Mouse (Mus musculus): Measurements from ENCODE around the gene Cabin1.

The Cabin1 gene

GRCm38 (mm10) chr10:75705681-75706400 lies 58.3 kb downstream of the Cabin1 start:
- in situ Hi-C loops (cut with MboI; ENCODE audit: unreplicated experiment in 2 of 2) = no loop called here

GRCm38 (mm10) chr10:75704212-75705185 lies 59.6 kb downstream of the Cabin1 start:
- in situ Hi-C loops (cut with MboI; ENCODE audit: unreplicated experiment in 2 of 2) = no loop called here

DNA sequence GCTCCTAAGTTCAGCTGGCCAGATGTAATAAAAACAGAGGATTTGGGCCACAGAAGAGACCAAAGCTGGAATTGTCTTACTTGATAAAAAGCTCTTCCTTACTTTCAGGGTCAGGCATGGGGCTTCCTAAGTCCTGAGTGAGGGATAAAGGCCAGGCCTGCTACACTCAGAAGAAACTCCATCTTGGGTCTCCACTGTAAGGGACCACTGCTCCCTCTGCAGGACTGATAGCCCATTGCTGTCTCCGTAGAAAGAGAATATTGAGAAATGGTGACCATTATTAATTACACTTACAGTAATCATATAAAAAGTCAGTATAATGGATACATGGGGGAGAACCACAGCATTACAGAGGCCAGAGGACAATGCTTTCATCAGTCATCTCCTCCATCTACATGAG lies 60.6 kb downstream of the Cabin1 start:
- in situ Hi-C loops (cut with MboI; ENCODE audit: unreplicated experiment in 2 of 2) = no loop called here

DNA sequence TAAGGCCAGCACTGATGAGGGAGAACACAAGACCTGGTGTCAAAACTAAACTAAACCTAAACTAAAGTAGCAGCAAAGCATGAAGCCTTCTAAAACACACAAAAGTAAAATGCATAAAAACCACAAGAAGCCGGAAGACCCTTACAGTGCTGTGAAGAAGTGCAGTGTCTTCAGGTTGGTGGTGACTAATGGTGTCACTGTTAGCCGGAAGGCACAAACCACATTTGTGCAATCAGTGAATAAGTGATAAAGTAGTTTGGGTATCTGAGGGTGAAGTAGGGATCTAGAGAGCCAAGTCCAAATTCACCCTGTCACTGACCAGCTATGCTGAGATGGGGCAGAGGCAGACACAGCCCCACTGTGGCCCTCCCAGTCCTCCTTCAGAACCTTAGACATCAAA lies 61.6 kb downstream of the Cabin1 start:
- in situ Hi-C loops (cut with MboI; ENCODE audit: unreplicated experiment in 2 of 2) = no loop called here

DNA sequence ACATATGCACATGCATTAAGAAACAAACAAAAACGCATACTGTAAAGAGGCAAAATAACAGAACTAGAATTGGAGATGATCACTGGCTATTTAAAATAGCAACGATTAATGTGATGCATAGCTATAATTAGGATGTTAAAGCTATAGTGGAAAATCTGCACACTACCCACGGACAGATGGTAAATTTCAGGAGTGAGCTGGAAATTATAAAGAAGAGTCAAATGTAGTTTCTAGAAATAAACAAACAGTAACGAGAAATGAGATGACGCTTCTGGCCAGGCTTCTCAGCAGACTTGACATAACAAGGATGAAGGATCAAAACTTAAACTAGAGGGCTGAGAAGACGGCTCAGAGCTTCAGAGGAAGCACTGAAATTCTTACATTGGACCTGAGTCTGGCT lies 62.9 kb downstream of the Cabin1 start:
- in situ Hi-C loops (cut with MboI; ENCODE audit: unreplicated experiment in 2 of 2) = no loop called here

DNA sequence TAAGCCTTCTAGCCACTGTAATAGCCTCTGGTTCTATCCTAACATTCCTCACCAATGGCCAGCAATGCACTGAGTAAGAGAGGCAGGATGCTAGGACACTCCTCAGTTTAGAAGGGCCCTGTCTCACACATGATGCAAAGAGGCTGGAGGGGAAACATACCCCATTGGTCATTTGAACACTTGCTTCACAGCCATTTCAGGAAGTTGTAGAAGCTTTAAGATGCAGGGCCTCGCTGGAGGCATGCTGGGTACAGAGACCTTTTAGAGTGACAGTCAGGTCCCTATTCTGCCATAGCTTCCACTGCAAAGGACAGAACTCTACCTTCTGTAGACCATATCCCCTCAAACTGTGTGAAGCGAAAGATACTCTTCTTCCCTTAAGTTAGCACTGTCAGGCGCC lies 66.4 kb downstream of the Cabin1 start:
- in situ Hi-C loops (cut with MboI; ENCODE audit: unreplicated experiment in 2 of 2) = no loop called here

DNA sequence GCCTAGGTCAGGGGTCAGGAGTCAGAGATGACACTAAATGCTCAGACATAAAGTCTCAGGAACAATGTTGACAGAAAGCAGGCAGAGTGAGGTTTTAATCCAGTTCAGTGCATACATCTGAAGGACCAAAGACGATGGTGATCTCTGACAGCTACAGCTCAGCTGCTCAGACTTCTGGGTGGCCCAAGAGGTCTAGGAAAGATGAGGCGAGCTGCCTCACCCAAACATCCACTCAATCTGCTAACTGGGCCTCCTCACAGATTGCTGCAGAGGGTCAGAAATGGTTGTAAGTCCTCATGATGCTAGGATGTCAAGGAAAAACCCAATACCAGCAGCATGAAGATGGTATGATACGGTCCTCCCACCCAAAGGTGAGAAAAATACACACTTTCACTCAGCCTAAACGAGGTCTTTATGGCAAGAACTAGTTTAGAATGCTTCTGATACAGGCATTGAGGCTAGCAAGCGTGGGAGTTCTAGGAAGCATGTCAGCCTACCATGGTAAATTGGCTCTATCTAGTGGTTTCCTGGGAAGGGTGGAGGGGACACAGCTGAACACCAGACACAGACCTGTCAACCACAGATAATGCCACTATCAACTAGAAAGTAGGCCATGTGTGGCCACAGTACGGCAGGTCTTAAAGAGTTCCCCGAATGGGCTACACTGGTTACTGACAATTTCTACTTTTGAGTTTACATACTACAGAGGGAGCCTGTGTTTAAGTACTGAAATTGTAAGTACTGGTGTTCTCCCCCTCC lies 67.4 kb downstream of the Cabin1 start:
- in situ Hi-C loops (cut with MboI; ENCODE audit: unreplicated experiment in 2 of 2) = no loop called here

DNA sequence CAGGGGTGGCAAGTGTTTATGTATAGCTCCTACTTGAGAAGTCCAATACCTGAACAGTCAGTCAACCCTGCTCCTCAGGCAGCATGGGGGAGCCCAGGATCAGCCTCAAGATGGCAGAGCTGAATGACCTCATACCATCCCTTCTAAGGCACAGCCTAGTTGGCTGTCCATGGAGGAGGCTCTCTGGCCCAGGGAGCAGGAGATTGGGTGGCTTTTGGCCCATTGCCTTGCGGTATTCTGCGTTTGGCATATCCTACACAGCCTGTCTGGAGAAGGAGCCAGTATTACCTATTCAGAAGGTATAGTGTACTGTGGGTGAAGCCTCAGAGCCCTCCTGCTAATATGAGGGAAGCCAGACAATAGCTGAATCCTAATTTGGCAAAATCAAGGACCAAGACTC lies 68.6 kb downstream of the Cabin1 start:
- in situ Hi-C loops (cut with MboI; ENCODE audit: unreplicated experiment in 2 of 2) = no loop called here

- in situ Hi-C loops (cut with MboI; ENCODE audit: unreplicated experiment in 2 of 2) = no loop called here
Observed at GRCm38 (mm10) chr10:75695078-75695477, 69.1 kb downstream of the Cabin1 start.

- in situ Hi-C loops (cut with MboI; ENCODE audit: unreplicated experiment in 2 of 2) = no loop called here
Observed at GRCm38 (mm10) chr10:75694567-75694966, 69.6 kb downstream of the Cabin1 start.

- in situ Hi-C loops (cut with MboI; ENCODE audit: unreplicated experiment in 2 of 2) = no loop called here
Observed at GRCm38 (mm10) chr10:75693451-75694233, 70.5 kb downstream of the Cabin1 start.

GRCm38 (mm10) chr10:75688598-75688997 lies 75.5 kb downstream of the Cabin1 start:
- in situ Hi-C loops (cut with MboI; ENCODE audit: unreplicated experiment in 2 of 2) = no loop called here

DNA sequence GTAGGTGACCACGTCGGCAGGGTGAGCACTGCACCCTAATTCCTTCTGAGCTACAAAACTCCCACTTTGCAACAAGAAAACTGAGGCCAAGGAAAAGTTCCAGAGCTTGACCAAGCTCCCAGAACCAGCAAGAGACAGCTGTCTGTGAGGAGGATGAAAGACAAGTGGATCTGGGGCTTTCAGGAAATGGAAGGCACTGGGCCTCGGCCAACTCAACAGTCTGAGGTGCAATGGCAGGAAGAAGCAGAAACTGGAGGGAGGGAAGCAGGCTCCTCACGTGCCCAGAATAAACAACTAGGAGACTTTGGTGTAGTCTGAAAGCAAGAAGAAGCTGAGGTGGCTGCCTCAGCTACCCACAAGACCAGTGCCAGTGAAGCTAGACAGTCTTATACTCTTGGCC lies 77.4 kb downstream of the Cabin1 start:
- in situ Hi-C loops (cut with MboI; ENCODE audit: unreplicated experiment in 2 of 2) = no loop called here

GRCm38 (mm10) chr10:75684035-75685004 lies 79.8 kb downstream of the Cabin1 start:
- in situ Hi-C loops (cut with MboI; ENCODE audit: unreplicated experiment in 2 of 2) = no loop called here

GRCm38 (mm10) chr10:75680574-75681001 lies 83.6 kb downstream of the Cabin1 start:
- in situ Hi-C loops (cut with MboI; ENCODE audit: unreplicated experiment in 2 of 2) = no loop called here

DNA sequence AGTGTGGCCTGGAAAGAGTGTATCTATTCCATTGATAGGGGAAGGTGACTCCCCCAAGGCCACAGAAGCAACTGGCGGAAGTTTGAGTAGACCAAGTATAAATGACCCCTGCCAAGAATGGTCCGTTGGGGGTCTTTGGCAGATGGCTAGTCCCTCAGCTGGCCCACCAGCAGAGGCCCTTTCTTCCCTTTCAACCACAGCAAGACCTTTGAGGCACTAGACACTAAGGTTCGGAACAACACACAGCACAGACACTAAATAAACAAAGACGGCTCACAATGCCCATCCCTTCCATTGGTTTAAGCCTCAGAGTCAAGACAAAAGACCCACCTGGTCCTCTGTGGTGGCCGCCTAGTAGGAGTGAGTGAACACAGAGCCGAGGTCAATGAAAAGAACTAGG lies 84.9 kb downstream of the Cabin1 start:
- in situ Hi-C loops (cut with MboI; ENCODE audit: unreplicated experiment in 2 of 2) = no loop called here

GRCm38 (mm10) chr10:75677989-75678388 lies 86.2 kb downstream of the Cabin1 start:
- in situ Hi-C loops (cut with MboI; ENCODE audit: unreplicated experiment in 2 of 2) = no loop called here

DNA sequence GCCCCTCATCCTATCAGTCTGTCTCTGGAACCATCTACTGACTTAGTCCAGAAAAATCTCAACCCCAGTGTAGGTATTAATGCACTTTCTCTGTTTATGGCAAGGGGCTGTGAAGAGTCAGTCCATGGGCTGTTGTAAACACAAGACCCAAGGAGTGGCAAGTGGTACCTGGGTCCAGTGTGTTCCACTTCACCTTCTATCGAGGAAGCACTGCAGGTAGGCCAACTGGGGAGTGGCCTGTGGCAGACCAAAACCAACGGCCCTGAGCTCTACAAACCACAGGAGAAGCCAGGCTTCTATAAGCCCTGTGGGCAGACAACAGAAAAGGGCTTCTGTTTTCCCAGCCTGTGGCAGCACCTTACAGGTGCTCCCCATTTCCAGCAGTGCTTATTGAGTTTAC lies 86.6 kb downstream of the Cabin1 start:
- in situ Hi-C loops (cut with MboI; ENCODE audit: unreplicated experiment in 2 of 2) = no loop called here
